Mouse (Mus musculus) lung, embryonic 15.5 days (tissue): ENCODE results near the gene Myl4. TPM values are rescaled to one million over a fixed set of nuclear protein-coding genes. Genes with fewer than 3 reads are reported as not detected.
"Not testable (repeated sequence)": the region's sequence is repeated elsewhere in the genome, so short reads cannot be mapped to it uniquely, and the experiment has no call there.

ENCODE experiments used
- ATAC-seq: fragments of 200-750 bp; cut with Nextera tagmentation; 2 replicates; pipeline ENCODE4 v1.8.0; 2017; ENCODE audit warnings: moderate number of reproducible peaks, borderline replicate concordance; ENCODE audit not compliant: low FRiP score, low TSS enrichment; ENCODE audit errors: extremely low read depth
- H3K27ac ChIP-seq: fragments of 300-500 bp; sonication (generic); 2 replicates; pipeline ENCODE4 v1.5.1; 2015; ENCODE audit warnings: moderate library complexity, mild to moderate bottlenecking, inconsistent platforms
- H3K27me3 ChIP-seq: fragments of 300-500 bp; sonication (generic); 2 replicates; pipeline ENCODE4 v1.6.1; 2015; ENCODE audit warnings: inconsistent platforms
- H3K36me3 ChIP-seq: fragments of 300-500 bp; sonication (generic); 2 replicates; pipeline ENCODE4 v1.6.1; 2015; ENCODE audit warnings: inconsistent platforms
- H3K4me1 ChIP-seq: fragments of 300-500 bp; sonication (generic); 2 replicates; pipeline ENCODE4 v1.6.1; 2015; ENCODE audit warnings: inconsistent platforms
- H3K4me2 ChIP-seq: fragments of 300-500 bp; sonication (generic); 2 replicates; pipeline ENCODE4 v1.6.1; 2015; ENCODE audit warnings: inconsistent platforms, mild to moderate bottlenecking, moderate library complexity
- H3K4me3 ChIP-seq: fragments of 300-500 bp; sonication (generic); 2 replicates; pipeline ENCODE4 v1.5.1; 2015; ENCODE audit warnings: mild to moderate bottlenecking, inconsistent platforms
- H3K9ac ChIP-seq: fragments of 300-500 bp; sonication (generic); 2 replicates; pipeline ENCODE4 v1.6.1; 2015; ENCODE audit warnings: inconsistent platforms
- H3K9me3 ChIP-seq: fragments of 300-500 bp; sonication (generic); 2 replicates; pipeline ENCODE4 v1.6.1; 2016; ENCODE audit warnings: inconsistent platforms
- WGBS: fragments of 180-500 bp; shearing (Covaris S2); methylation state at CpG from one replicate; pipeline ENCODE4 v1.1.7; 2015; 5-methylcytosine and 5-hydroxymethylcytosine counted together
- polyA plus RNA-seq: library from polyadenylated mRNA; unstranded; fragments of >200 nt; fragmentation: Nextera tagmentation; extraction: Ambion mirVana; gene quantifications from 2 replicates; pipeline ENCODE4 v1.2.1, GENCODE M21; 2015

The Myl4 gene
- polyA plus RNA-seq = 69.5 and 133 TPM in 2 replicates

DNA sequence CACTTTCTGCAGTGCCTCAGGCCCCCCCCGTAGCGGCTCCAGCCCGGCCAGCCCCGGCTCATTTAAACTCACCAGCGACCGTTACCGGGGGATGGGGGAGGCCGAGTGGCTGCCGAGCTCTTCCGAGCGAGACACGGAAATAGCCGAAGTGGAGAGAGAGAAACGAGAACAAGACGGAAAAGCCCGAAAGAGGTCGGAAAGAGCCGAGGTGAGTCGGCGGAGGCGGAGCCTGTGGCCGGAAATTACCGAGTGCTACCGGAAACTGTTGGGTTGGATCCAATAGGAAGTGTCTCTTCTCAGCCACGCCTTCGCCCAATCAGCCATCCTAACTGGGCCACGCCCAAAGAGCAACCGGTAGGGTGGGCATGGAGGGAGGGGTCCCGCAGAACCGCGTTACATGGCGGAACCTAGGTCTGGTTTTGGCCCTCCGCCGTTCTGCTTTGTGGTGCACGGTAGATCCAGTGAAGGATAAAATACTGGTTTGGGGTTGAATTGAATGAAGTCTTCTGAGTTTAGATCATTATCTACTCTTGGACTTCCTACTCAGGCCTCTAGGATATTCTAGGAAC is at the start of gene Myl4, which contains the start of gene Cdc27:
TSS of gene Myl4 (plus strand) at position 258 of the 569 bp plus-strand sequence.
TSS of gene Cdc27 (minus strand) at position 215 of the 569 bp plus-strand sequence.
- Histone ChIP-seq H3K9ac (peak within 1 kb of the TSS; percentile 100), H3K9me3 (no peaks in the 10 kb centered on the region), H3K36me3 (no peaks in the 10 kb centered on the region), H3K27ac (peak within 1 kb of the TSS; percentile 90), H3K4me1 (peaks cover 15% of the 10 kb centered on the region), H3K4me3 (peak within 1 kb of the TSS; percentile 89), H3K27me3 (no peaks in the 10 kb centered on the region), H3K4me2 (peak within 1 kb of the TSS; percentile 70)
- under 1% methylated on average over 35 of the region's 35 CpGs for WGBS
- peak; percentile 94 for ATAC-seq

DNA sequence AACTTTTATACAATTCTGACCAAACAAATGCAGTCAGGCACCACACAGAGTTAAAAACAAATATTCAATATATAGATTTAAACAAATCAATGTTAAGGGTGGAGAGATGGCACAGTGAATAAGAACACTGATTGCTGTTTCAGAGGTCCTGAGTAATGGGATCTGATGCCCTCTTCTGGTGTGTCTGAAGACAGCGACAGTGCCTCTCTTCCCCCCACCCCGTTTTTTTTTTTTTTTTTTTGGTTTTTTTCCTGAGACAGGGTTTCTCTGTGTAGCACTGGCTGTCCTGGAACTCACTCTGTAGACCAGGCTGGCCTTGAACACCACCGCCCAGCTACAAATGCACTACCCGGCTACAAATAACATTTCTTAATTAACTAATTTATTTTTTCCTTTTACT is 42.0 kb upstream of the Myl4 start:
- H3K27me3 ChIP-seq = no peaks in the 10 kb centered on the region
- H3K4me1 ChIP-seq = no peaks in the 10 kb centered on the region
- no peak overlapping the region for H3K27ac ChIP-seq
- no peak overlapping the region for H3K4me2 ChIP-seq
- no peak overlapping the region for H3K4me3 ChIP-seq
- H3K36me3 ChIP-seq = peaks cover 71% of the 10 kb centered on the region
- ATAC-seq = no peak
- 96% methylated on average over 3 of the region's 4 CpGs for WGBS
- no peak overlapping the region for H3K9ac ChIP-seq
- H3K9me3 ChIP-seq = no peaks in the 10 kb centered on the region

DNA sequence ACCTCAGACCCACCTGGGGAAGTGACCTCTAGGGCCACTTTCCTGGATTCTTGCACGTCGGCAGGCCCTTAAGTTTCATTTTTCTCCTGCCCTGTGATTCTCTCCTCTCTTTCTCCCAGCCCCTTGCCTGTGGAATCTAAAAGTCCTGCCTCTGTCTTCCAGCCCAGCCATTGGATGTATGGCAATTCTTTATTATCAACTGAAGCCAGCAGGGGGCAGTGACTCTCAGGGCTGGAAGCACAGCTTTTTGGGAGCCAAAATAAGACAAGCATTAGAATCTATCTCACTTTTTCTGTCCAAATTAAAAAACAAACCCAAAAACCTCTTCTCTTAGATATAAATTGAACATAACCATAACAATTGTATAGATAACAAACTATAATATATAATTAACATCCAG is 39.9 kb upstream of the Myl4 start:
- peaks cover 70% of the 10 kb centered on the region for H3K36me3 ChIP-seq
- whole genome bisulfite sequencing = 74% methylated on average over 2 of the region's 2 CpGs
- H3K9me3 ChIP-seq = no peaks in the 10 kb centered on the region
- no peaks in the 10 kb centered on the region for H3K27me3 ChIP-seq
- no peak for ATAC-seq
- no peak overlapping the region for H3K4me3 ChIP-seq
- H3K9ac ChIP-seq = no peak overlapping the region
- no peak overlapping the region for H3K4me2 ChIP-seq
- no peaks in the 10 kb centered on the region for H3K4me1 ChIP-seq
- no peak overlapping the region for H3K27ac ChIP-seq

DNA sequence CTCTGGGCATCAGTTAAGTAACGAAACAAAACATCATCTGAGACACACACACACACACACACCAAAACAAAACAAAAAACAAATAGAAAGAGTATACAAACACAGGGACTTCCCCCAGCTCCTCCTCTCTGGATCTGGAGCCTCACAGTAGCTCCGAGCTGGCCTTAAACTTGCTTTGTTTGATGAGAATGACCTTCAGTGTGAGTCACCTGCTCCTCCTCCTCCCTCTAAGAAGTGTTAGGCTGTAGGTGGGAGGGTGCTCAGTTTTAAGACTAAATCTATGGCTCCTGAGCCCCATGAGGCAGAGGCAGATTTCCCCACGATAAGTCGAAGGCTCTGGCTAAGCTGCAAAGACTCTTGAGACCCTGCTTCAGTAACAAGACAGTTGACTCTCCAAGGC is 38.0 kb upstream of the Myl4 start:
- no peak overlapping the region for H3K4me2 ChIP-seq
- H3K27ac ChIP-seq = no peak overlapping the region
- H3K36me3 ChIP-seq = peaks cover 72% of the 10 kb centered on the region
- no peaks in the 10 kb centered on the region for H3K9me3 ChIP-seq
- no peak overlapping the region for H3K4me3 ChIP-seq
- H3K27me3 ChIP-seq = no peaks in the 10 kb centered on the region
- no peaks in the 10 kb centered on the region for H3K4me1 ChIP-seq
- H3K9ac ChIP-seq = no peak overlapping the region
- 88% methylated on average over 4 of the region's 4 CpGs for WGBS
- no peak for ATAC-seq

DNA sequence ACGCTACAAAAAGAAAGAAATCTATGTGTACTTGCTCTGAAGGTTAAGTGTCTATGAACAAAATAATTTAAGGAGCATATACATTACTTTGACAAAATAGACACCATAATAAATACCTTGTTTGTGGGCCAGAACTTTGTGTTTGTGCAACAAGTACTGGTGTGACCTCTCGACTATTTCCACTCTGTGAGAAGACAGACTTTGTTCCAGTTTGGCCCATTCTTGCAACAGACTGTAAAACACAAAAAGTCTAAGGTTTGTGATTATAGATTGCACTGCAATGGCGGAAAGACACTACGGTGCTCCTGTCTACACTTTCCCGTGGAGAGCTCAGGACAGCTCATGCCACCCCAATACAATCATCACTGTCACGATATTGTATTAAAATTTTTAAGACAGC is 24.5 kb upstream of the Myl4 start:
- no peak for ATAC-seq
- WGBS = 91% methylated on average over 6 of the region's 6 CpGs
- Histone ChIP-seq H3K27ac (no peak overlapping the region), H3K4me1 (no peaks in the 10 kb centered on the region), H3K4me2 (no peak overlapping the region), H3K9ac (no peak overlapping the region), H3K27me3 (no peaks in the 10 kb centered on the region), H3K36me3 (peaks cover 74% of the 10 kb centered on the region), H3K9me3 (no peaks in the 10 kb centered on the region), H3K4me3 (no peak overlapping the region)

DNA sequence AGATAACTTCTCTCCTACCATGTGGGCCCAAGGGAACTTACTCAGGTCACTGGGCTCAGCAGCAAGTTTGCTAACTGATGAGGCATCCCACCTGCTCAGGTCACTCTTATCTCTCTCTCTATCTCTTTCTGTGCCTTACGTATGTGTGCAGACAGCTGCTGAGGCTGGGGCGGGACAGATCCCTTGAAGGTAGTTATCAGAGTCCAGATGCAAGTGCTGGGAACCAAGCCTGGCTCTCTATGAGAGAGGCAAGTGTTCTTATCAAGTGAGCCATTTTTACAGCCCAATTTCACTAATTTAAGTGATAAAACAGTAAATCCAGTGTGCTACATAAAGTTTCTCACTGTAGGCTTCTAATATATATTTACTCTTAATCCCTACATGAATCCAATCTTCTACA is 13.6 kb upstream of the Myl4 start:
- no peak overlapping the region for H3K27ac ChIP-seq
- no peaks in the 10 kb centered on the region for H3K27me3 ChIP-seq
- peaks cover 30% of the 10 kb centered on the region for H3K36me3 ChIP-seq
- H3K9me3 ChIP-seq = no peaks in the 10 kb centered on the region
- H3K4me2 ChIP-seq = no peak overlapping the region
- H3K9ac ChIP-seq = no peak overlapping the region
- no peak for ATAC-seq
- 78% methylated on average over 2 of the region's 2 CpGs for WGBS
- H3K4me3 ChIP-seq = no peak overlapping the region
- no peaks in the 10 kb centered on the region for H3K4me1 ChIP-seq

DNA sequence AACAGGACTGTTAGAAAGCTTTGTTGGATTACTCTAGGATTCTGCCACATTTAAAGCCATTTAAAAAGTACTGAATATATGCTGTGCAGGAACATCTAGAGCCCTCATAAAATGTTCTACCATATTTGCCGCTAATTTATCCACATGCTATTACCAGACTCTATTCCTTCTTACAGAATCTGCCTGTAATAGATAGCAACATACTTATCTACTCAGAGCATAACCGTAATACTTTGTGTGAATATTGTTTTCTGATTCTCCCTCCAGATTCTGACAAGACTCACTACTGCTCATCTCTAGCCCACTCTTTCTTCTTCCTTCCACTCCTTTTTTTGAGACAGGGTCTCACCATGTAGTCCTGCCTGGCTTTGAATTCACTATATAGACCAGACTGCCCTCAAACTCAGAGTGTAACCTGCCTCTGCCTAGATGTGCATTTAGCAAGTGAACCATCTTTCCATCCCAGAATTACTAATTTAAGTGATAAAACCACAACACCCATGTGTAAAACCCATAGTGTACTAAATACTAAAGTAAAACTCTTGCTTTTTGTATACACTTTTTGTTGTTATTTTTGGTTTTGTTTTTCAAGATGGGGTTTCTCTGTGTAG is 12.4 kb upstream of the Myl4 start:
- Histone ChIP-seq H3K36me3 (peaks cover 20% of the 10 kb centered on the region), H3K27me3 (no peaks in the 10 kb centered on the region), H3K4me2 (no peak overlapping the region), H3K4me3 (no peak overlapping the region), H3K9me3 (no peaks in the 10 kb centered on the region), H3K4me1 (no peaks in the 10 kb centered on the region), H3K9ac (no peak overlapping the region), H3K27ac (no peak overlapping the region)
- ATAC-seq = no peak
- WGBS = 100% methylated on average over 2 of the region's 2 CpGs

DNA sequence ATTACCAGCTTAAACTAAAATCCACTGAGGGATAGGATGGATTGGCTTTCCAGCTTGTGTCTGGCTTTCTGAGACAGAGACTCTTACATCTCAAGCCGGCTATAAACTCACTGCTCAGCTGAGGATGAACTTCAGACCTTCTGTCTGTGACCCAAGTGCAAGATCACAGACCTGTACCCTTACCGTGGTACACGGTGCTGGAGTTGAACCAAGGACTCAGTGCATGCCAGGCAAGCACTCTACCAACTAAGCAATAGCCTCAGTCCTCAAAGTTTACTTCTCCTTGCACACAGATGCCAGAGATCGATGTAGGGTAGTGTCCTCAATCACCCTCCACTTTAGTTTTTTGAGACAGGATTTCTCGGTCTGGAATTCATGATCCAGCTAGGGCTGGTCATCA is 10.7 kb upstream of the Myl4 start:
- Histone ChIP-seq H3K36me3 (0 out of 2 replicates have a peak, but pooled peaks cover 7% of the 10 kb centered on the region), H3K9ac (no peak overlapping the region), H3K27ac (no peak overlapping the region), H3K4me3 (no peak overlapping the region), H3K4me1 (no peaks in the 10 kb centered on the region), H3K4me2 (no peak overlapping the region), H3K9me3 (no peaks in the 10 kb centered on the region), H3K27me3 (no peaks in the 10 kb centered on the region)
- ATAC-seq = no peak
- WGBS = 95% methylated on average over 5 of the region's 5 CpGs

DNA sequence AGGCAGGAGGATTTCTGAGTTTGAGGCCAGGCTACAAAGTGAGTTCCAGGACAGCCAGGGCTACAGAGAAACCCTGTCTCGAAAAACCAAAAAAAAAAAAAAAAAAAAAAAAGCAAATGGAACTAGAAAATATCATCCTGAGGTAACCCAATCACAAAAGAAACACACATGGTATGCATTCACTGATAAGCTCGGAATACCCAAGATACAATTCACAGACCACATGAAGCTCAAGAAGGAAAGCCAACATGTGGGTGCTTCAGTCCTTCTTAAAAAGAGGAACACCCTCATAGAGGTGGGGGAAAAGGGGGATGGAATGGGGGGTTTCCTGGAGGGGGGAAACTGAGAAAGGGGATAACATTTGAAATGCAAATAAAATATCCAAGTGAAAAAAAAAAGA is 7.1 kb upstream of the Myl4 start:
- H3K9ac ChIP-seq, H3K9me3 ChIP-seq, H3K36me3 ChIP-seq, H3K4me1 ChIP-seq, H3K27ac ChIP-seq, H3K27me3 ChIP-seq, H3K4me2 ChIP-seq, H3K4me3 ChIP-seq, ATAC-seq: not testable (repeated sequence)
- 91% methylated on average over 2 of the region's 2 CpGs for WGBS

DNA sequence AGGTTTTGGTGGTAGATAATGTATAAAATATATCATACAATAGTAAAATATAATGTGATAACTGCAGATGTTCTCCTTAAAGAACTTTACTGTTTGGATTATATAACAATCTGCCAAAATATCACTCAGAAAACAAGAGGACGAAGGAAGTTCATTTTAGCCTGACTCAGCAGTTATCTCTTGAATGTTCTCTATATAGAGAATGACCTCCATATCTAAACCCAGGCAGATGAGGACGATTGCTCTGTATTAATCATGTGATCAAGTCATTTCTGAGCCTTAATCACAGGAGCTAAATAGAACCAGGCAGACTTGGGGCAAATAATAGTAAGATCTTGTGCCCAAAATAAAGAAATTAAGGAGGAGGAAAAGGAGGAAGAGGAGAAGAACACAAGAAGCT is 6.0 kb upstream of the Myl4 start:
- Histone ChIP-seq H3K9me3 (no peaks in the 10 kb centered on the region), H3K27me3 (no peaks in the 10 kb centered on the region), H3K4me1 (peaks cover 13% of the 10 kb centered on the region), H3K36me3 (0 out of 2 replicates have a peak, but pooled peaks cover 7% of the 10 kb centered on the region), H3K4me2 (no peak overlapping the region), H3K4me3 (no peak overlapping the region), H3K27ac (no peak overlapping the region), H3K9ac (no peak overlapping the region)
- no peak for ATAC-seq
- 54% methylated on average over 2 of the region's 2 CpGs for WGBS

DNA sequence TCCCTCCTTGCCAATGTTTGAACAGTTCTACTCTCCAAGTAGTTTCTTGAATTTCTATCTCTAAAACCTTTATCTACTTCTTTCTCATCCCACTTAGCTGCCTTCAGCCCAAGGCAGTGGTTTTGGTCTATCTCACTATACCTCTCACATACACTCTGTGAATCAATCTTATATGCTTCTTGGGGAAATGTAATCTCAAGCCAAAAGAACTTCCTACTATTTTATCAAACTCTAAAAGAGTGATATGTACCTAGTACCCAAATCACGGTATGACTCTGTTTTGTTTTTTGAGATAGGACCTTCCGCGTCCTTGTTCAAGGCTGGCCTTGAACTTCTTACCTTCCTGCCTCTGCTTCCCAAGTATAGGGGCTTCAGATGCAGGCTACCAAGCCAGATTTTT is 3.0 kb upstream of the Myl4 start:
- Histone ChIP-seq H3K36me3 (0 out of 2 replicates have a peak, but pooled peaks cover 3% of the 10 kb centered on the region), H3K4me2 (no peak overlapping the region), H3K4me1 (peaks cover 15% of the 10 kb centered on the region), H3K9me3 (no peaks in the 10 kb centered on the region), H3K27me3 (no peaks in the 10 kb centered on the region), H3K9ac (no peak overlapping the region), H3K27ac (no peak overlapping the region), H3K4me3 (no peak overlapping the region)
- no peak for ATAC-seq
- 82% methylated on average over 3 of the region's 3 CpGs for WGBS

DNA sequence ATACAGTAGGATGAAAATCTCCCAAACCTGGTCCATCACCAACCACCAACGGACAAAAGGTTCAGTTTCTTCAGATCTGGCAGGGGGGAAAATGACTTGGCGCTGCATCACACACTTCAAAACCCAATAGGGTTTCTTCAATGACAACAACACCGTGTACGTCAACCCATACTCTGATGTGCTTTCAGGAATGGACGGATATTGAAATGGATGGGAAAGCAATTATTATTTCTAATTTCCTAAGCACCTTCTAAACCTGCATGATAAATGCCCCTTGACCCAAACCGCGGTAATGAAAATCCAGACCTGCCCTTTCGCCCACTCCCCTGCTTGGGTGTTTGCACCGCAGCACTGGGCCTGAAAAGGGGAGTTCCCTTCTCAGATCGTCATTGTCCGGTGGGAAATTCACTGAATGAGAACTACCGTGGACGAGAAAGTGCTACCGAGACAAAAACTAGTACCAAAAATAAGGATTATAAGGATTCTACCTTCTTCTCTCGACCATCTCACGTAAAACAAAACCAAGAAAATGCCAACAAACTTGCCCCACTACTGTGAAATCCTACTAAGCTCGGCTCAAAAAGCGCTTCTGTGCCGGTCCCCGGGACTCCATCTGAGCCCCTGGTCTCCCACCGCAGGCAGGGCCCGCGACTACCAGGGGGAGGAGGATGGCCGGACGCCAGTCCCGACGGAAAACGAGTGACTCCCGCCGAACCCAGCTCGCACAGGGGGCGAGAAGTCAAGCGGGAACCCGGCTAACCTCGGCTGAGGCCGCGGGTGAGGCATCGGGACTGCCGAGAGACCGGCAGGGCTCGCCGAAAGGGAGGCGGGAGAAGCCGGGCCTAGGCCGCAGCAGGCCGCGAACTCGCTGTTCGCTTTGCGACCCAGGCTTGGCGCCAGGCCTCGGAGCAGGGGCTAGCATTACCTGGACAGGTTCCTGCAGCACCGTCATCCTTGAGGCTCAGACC is 741 bp upstream of the Myl4 start:
- Histone ChIP-seq H3K27ac (peak overlapping the region; percentile 90), H3K36me3 (no peaks in the 10 kb centered on the region), H3K4me3 (peak overlapping the region; percentile 89), H3K27me3 (no peaks in the 10 kb centered on the region), H3K4me1 (peaks cover 15% of the 10 kb centered on the region), H3K9ac (peak overlapping the region; percentile 100), H3K9me3 (no peaks in the 10 kb centered on the region), H3K4me2 (peak overlapping the region; percentile 70)
- under 1% methylated on average over 53 of the region's 53 CpGs for WGBS
- peak; percentile 81 for ATAC-seq
